Mouse (Mus musculus) bone marrow, adult 2 months (tissue): Measurements from ENCODE around the gene Fezf2.

Source experiments
- CTCF ChIP-seq: fragments of 200-500 bp; IDR thresholded peaks from 2 replicates; pipeline ENCODE4 v1.5.1; 2011; ENCODE audit warnings: low read length, control low read depth; ENCODE audit not compliant: control insufficient read depth, insufficient read depth
- POLR2A ChIP-seq: fragments of 200-500 bp; IDR thresholded peaks from 2 replicates; pipeline ENCODE4 v1.6.1; 2011; ENCODE audit warnings: low read depth, mild to moderate bottlenecking, control low read depth, low read length, borderline replicate concordance; ENCODE audit not compliant: control insufficient read depth

DNA sequence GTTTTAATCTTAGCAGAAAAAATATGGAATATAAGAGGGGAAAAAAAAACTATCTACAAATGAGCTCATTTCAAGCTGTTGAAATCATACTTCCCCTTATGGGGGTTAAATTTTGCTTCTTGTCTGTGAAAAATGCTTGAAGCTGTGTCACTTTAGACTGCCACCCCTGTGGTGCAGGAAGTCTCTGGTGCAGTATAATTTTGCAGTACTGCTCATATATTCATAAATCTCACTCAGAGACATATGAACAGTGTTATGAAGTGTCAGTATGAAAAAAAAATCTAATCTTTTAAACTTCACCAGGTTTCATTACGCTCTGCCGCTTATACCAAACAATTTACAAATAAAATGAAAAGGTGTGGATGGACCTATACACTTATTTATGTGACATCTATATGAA, 29.3 kb upstream of the Fezf2 start:
- TF ChIP-seq CTCF (no peak), POLR2A (no peak)
